Mouse (Mus musculus) left cerebral cortex, adult 2 months (tissue): Measurements from ENCODE around the gene Prodh2. TPM values are rescaled to one million over a fixed set of nuclear protein-coding genes. Genes with fewer than 3 reads are reported as not detected.
A peak's percentile ranks its signal among the peaks of the same experiment; 100 is the strongest.

Experiments
- DNase-seq, 2 experiments: peaks; one replicate each; pipeline ENCODE4 v3.0.0; 2021 to 2022; ENCODE audit warnings: low spot score in 2 of 2, mixed read lengths in 1 of 2; ENCODE audit errors: extremely low spot score in 1 of 2
- H3K27ac ChIP-seq: fragments of 200-600 bp; 2 replicates; pipeline ENCODE4 v1.8.1; 2022
- H3K4me3 ChIP-seq: fragments of 200-600 bp; 2 replicates; pipeline ENCODE4 v1.8.1; 2022
- CTCF ChIP-seq: fragments of 200-600 bp; IDR thresholded peaks from 2 replicates; pipeline ENCODE4 v1.8.1; 2022; ENCODE audit warnings: antibody characterized with exemption, mild to moderate bottlenecking, moderate library complexity
- intact Hi-C: fragments of 180-260 bp; cut with DNase I; formaldehyde crosslinking; loops from one replicate; pipeline ENCODE4 v1.15.1; 2025
- total RNA-seq, 2 experiments: library from RNA; stranded (reverse); gene quantifications; 2 replicates each; pipeline ENCODE4 v1.2.3; 2021

Prodh2 gene
- total RNA-seq, 2 experiments from 2014 or later = not detected

DNA sequence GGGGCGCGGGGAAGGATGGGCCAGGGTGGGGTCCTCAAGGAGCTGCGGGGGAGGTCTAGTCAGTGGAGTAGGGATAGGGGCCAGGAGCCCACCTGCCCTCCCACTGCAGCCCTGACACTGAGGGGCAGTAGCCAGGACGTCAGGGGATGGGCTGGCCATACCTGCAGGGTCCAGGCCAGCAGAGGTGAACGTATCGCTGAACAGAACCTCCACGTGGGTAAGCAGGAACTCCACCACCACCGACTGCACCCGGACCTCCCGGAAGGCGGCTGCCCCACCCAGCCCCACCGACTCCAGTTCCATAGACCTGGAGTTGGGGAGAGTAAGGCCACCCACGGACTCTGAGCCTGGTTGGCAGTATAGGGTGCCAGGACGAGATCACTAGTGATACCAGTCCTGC is 33.6 kb downstream of the Prodh2 start:
- TF ChIP-seq CTCF = no peak
- Histone ChIP-seq H3K4me3 (no peak overlapping the region), H3K27ac (no peak overlapping the region)
- DNase-seq = peak in 1 of 2 experiments; percentile 7
- intact Hi-C loops = no loop called here

DNA sequence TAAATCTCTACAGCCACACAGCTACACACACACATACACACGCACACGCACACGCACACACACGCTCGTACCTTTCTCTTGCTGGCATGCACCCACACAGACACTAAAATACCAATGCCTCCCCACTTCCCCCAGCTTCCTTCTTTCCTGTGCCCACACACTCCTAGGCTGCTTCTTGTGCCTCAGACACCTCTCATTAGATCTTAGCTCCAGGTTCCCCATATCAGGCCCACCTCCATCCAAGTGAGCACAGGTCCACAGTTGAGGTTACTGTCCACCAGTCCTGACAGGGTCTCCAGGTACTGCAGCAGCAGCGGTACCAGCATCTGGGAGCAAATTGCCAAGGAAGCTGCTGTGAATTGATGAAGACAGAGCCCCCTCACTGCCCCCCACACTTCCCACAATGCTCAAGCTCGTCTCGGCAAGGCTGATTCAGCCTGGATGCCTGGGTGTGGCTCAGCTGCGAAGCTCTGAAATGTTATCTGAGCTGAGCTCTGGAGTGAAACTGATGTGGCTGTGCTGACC is 37.9 kb downstream of the Prodh2 start:
- H3K27ac ChIP-seq = peak overlapping the region; percentile 89
- no peak for TF ChIP-seq CTCF
- intact Hi-C loops = no loop called here
- H3K4me3 ChIP-seq = no peak overlapping the region
- peak; percentile 68 to 69 for DNase-seq

DNA sequence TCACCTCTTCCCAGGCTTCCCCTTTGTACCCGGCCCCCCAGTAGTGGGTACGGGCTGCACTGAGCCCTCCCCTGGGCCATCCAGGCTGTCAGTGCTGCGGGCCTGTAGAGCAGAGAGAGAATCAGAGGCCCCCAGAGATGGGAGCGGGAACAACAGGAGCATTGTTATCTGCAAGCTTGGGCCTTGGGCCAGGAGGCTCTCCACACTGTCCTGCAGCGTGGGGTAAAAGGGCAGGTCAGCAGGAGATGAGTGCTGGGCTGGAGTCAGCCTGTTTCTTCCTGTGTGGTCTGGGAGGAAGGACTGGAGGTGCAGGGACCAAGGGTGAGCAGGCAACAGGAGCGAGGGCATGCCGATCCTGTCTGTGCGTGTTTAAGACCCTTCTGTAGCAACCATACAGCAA is 39.5 kb downstream of the Prodh2 start:
- peak in 1 of 2 experiments; percentile 34 for DNase-seq
- Histone ChIP-seq H3K4me3 (peak overlapping the region; percentile 70), H3K27ac (peak overlapping the region; percentile 89)
- intact Hi-C loops = loop anchor here (2.0 kb wide), 1 partner anchor 88 kb away; the partner anchor contains the start of gene Aplp1
- TF ChIP-seq CTCF = no peak

DNA sequence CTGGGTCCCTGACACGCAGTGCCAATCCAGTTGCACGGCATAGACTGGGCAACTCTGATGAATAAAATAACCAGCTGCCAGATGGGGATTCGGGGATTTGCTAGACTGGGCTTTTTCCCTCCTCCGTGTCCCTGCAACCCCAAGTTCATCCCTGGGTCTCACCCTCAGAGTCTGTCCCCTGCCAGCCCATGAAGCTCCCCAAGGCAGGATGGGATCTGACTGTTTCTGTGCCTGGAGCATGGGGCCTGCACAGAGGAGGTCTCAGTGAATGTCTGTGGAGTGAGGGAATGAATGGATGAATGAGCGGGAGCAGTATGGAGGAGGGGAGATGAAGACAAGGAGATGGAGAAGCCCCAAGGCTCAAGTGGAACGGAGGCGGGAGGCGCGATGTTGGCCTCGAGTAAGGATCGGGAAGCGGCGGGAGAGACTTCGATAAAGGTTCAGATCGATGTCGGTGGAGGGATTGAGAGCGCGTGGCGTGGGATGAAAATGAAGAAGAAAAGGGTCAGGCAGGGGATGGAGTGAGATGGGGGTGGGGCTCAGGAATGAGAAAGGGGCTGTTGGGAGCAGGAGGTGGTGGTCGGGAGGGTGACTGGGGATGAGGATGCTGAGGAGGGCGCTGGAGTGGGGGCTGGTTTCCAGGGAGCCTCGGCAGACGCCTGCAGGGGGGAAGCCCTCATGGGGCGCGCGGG is 40.7 kb downstream of the Prodh2 start:
- no peak for TF ChIP-seq CTCF
- peak overlapping the region; percentile 70 for H3K4me3 ChIP-seq
- DNase-seq = peak in 1 of 2 experiments; percentile 30
- H3K27ac ChIP-seq = peak overlapping the region; percentile 89
- intact Hi-C loops = loop anchor here (2.0 kb wide), 1 partner anchor 89 kb away; the partner anchor contains the start of gene Aplp1

DNA sequence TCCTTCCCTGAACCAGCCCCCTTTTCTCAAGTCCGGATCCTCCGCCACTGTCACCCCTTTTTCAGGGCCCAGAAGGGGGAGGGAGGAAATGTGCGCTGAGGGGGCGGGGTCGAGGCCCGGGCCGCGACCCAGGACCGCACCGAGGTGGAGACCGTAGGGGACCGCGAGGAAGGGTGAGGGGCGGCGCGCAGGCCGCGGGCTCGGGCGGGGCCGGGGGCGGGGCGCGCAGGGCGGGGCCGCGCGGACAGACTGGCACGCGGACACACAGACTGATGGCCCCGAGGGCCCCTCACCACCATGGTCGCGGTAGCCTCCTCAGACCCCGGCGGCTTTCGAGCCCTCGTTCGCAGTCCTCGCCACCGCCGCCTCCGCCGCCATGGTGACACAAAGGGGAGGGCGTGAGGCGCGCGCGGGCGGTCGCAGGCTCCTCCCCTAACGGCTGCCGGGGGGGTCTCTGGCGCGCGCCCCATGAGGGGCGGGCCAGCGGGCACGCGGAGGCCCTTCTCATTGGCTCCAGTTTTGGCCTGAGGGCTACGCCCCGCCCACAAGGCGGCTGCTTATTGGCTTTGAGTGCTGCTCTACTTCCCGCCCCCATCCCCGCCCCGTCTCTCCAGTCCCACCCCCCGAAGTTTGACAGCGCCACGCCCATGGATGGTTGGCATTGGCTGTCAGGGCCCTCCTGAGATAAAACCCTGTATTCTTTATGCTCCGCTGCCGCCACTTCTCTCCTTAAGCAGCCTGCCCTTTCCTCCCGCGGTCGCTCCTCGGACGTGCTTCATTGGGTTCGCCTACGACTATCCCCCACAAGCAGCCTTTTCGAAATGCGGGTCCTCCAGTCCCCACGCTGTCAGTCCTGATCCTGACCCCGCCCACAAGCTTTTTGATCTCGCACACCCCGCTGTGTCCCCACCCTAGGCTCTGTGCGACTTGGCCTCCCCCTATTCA is 41.5 kb downstream of the Prodh2 start, which contains the start of gene Arhgap33:
TSS of gene Arhgap33 (minus strand) at position 428 of the 945 bp plus-strand sequence.
- Histone ChIP-seq H3K27ac (peak within 1 kb of the TSS; percentile 89), H3K4me3 (peak within 1 kb of the TSS; percentile 70)
- intact Hi-C loops = no loop called here
- no peak; the same call in 1 of the 2 replicates for TF ChIP-seq CTCF
- DNase-seq = peak; percentile 96 to 97

DNA sequence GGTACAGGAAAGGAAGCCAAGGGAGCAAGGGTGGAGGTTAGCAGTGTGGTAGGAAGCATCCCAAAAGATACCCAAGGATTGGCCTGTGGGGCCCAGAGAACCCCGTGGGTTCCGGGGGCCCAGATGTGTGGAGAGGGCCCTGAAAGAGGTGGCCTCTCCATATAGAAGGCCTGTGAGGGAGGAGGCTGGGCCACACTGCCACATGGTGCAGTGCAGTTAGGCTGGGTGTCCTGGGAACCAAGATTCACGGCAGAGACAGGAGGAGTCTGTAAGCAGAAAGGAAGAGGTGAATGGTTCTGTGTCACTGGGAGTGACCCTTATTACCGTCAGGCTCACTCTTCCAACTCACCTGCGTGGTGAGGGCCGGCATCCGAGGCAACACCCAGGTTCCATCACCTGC is 47.1 kb downstream of the Prodh2 start:
- no peak for TF ChIP-seq CTCF
- intact Hi-C loops = no loop called here
- no peak for DNase-seq
- no peak overlapping the region for H3K27ac ChIP-seq
- no peak overlapping the region for H3K4me3 ChIP-seq

DNA sequence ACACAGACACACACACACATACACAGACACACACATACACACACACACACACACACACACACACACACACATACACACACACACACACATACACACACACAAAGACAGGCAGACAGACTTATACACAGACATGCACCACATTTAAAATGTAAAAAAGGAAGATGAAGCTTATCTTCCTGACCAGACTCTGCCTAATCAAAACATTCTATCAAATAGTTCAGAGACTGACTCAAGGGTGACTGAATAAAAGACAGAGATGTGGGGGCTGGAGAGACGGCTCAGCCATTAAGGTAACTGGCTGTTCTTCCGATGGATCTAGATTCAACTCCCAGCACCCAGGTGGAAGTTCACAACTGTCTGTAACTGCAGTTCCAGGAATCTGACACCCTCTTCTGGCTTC is 50.9 kb downstream of the Prodh2 start:
- Histone ChIP-seq H3K27ac (no peak overlapping the region), H3K4me3 (no peak overlapping the region)
- no peak for TF ChIP-seq CTCF
- no peak for DNase-seq
- intact Hi-C loops = no loop called here

DNA sequence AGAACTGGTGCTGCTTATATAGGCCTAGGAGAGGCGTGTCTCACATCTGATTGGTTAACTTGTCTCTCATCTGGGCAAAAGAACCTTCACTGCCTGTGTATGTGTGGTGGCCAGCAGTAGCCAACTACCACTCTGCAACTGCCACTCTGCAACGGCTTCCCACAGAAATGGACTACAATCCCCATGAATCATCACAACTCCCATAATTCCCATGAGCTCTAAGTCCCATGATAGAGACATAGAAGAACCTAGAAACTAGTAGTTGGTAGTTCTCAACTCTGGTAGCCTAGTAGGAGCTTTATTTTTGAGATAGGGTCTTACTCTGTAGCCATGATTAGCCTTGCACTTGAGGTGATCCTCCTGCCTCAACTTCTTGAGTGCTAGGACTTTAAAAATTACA is 56.5 kb downstream of the Prodh2 start:
- TF ChIP-seq CTCF = no peak
- no peak overlapping the region for H3K27ac ChIP-seq
- intact Hi-C loops = loop anchor here (5.0 kb wide), 1 partner anchor 108 kb away; no protein-coding TSS in a partner anchor
- H3K4me3 ChIP-seq = no peak overlapping the region
- DNase-seq = no peak

DNA sequence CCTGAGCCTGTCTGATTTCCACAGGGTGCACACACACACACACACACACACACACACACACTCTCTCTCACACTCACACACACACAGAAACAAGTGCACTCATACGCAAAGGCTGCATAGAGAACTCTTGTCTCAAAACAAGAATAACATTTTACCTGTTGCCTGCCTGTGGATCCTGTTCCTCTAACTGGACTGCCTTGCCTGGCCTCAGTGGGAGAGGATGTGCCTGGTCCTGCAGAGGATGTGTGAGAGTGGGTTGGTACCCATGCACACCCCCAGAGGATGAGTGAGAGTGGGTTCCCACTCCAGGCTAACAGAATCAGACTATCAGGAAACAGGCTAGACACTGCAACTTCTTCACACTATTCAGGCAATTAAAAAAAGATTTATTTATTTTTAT is 57.2 kb downstream of the Prodh2 start:
- Histone ChIP-seq H3K4me3 (no peak overlapping the region), H3K27ac (no peak overlapping the region)
- no peak for DNase-seq
- TF ChIP-seq CTCF = no peak
- intact Hi-C loops = no loop called here

DNA sequence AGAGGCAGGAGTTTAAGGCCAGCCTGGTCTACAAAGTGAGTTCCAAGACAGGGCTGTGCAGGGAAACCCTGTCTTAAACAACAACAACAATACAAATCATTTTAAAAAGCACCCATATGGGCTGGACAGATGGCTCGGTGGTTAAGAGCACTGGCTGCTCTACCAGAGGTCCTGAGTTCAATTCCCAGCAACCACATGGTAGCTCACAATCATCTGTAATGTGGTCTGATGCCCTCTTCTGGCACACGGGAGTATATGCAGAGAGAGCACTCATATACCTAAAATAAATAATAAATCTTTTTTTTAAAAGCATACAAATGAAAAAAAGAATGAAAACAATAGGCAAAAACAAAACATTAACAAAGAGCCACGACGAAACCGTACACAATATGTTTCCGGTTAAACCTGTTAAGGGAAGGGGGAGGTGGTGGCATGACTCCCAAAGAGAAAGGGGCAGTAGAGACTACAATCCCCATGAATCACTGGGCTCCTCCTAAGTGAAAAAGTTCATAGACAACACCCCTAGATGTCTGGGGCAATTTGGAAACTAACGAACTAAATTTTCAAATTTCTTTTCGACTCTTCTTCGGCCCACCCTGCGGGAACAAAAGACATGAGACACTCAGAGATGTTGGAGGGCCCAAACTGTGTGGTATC is 58.2 kb downstream of the Prodh2 start:
- peak overlapping the region; percentile 96 for H3K27ac ChIP-seq
- DNase-seq = peak in 1 of 2 experiments; percentile 23
- peak; percentile 70 for TF ChIP-seq CTCF
- H3K4me3 ChIP-seq = peak overlapping the region; percentile 61
- intact Hi-C loops = loop anchor here (2.0 kb wide), 1 partner anchor 61 kb away; no protein-coding TSS in a partner anchor
